Mouse (Mus musculus): ENCODE measurements at regions not wholly inside any gene's neighbourhood (a gene's known extent, or its start where the extent isn't known, plus 50 kb on each side); places are given as distances from the start of the nearest gene placed in this dataset.

- ATAC-seq (replicated peaks in 1 of 2; ENCODE audit: insufficient read depth in 1 of 2, low FRiP score in 2 of 2, low TSS enrichment in 1 of 2, low read depth in 1 of 2, poor library complexity in 2 of 2, severe bottlenecking in 2 of 2) = no peak
Measured at GRCm38 (mm10) chrX:162266769-162267168, 107.2 kb upstream of the Nhs start.

- ATAC-seq (replicated peaks in 1 of 2; ENCODE audit: insufficient read depth in 1 of 2, low FRiP score in 2 of 2, low TSS enrichment in 1 of 2, low read depth in 1 of 2, poor library complexity in 2 of 2, severe bottlenecking in 2 of 2) = no peak
Measured at GRCm38 (mm10) chrX:162257398-162257797, 97.9 kb upstream of the Nhs start.

DNA sequence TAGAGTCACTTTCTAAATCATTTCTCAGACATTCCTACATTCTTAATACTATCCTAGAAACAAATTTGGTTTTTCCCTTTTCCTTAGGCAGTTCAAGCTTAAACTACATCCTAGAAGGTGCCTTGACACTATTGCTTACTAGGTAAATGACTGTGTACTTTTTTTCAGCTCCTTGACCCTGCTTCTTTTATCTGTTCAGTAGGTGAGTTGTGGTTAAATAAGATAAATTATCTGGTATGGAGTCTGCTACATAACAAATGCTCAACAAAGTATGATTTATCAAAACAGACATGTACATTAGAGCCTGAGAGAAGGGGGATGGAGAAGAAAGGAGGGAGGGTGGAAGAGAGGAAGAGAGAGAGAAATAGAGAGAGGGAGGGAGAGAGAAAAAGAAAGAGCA is 96.3 kb upstream of the Nhs start:
- ATAC-seq (replicated peaks in 1 of 2; ENCODE audit: insufficient read depth in 1 of 2, low FRiP score in 2 of 2, low TSS enrichment in 1 of 2, low read depth in 1 of 2, poor library complexity in 2 of 2, severe bottlenecking in 2 of 2) = no peak

- no peak for ATAC-seq (replicated peaks in 1 of 2; ENCODE audit: insufficient read depth in 1 of 2, low FRiP score in 2 of 2, low TSS enrichment in 1 of 2, low read depth in 1 of 2, poor library complexity in 2 of 2, severe bottlenecking in 2 of 2)
Measured at GRCm38 (mm10) chrX:162241291-162241690, 81.8 kb upstream of the Nhs start.

- no peak for ATAC-seq (replicated peaks in 1 of 2; ENCODE audit: insufficient read depth in 1 of 2, low FRiP score in 2 of 2, low TSS enrichment in 1 of 2, low read depth in 1 of 2, poor library complexity in 2 of 2, severe bottlenecking in 2 of 2)
Measured at GRCm38 (mm10) chrX:162235552-162235951, 76.0 kb upstream of the Nhs start.

GRCm38 (mm10) chrX:162210848-162211247 is 51.3 kb upstream of the Nhs start:
- no peak for ATAC-seq (replicated peaks in 1 of 2; ENCODE audit: insufficient read depth in 1 of 2, low FRiP score in 2 of 2, low TSS enrichment in 1 of 2, low read depth in 1 of 2, poor library complexity in 2 of 2, severe bottlenecking in 2 of 2)
